Mouse (Mus musculus) megakaryocyte, adult 5-6 weeks (primary cell): ENCODE data around the gene Cbfa2t2. TPM values are rescaled to one million over a fixed set of nuclear protein-coding genes. Genes with fewer than 3 reads are reported as not detected.
"Not testable (repeated sequence)": the region's sequence is repeated elsewhere in the genome, so short reads cannot be mapped to it uniquely, and the experiment has no call there.

ENCODE experiments used
- ATAC-seq: 2 replicates; pipeline ENCODE4 v1.8.0; 2016; ENCODE audit warnings: mild to moderate bottlenecking, inconsistent platforms; ENCODE audit not compliant: poor library complexity, severe bottlenecking
- total RNA-seq, 2 experiments: library from RNA; stranded (forward) in 1 of 2; stranded (reverse) in 1 of 2; fragments of 153-499, 151-499 nt in 1 of 2; fragments of 221-1000, 200-1000 nt in 1 of 2; gene quantifications; 2 replicates each; pipeline versions ENCODE4 v1.2.3 to v1.2.4; 2015 to 2017

The Cbfa2t2 gene
- total RNA-seq, 2 experiments from 2014 or later: 7.5 to 13.7 TPM

DNA sequence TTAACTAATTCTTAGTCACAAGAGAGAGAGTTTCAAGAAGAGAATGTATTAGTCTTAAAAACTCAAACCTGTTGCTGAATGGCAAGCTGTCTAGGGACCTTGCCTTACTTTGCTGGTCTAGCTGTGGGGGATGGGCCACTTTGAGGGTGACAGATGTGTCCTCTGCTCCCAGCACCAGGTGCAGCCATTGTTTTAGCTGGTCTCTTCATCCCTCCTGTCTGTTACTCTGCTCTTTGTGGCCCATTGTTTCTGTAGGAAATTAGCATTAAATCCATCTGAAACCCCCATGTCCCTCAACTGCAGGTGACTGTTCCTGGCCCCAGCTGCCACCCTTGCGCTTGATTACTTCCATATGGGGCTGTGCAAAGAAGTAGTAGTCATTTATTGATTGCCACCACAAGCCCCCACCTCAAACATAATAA is 29.6 kb downstream of the Cbfa2t2 start:
- no peak for ATAC-seq

DNA sequence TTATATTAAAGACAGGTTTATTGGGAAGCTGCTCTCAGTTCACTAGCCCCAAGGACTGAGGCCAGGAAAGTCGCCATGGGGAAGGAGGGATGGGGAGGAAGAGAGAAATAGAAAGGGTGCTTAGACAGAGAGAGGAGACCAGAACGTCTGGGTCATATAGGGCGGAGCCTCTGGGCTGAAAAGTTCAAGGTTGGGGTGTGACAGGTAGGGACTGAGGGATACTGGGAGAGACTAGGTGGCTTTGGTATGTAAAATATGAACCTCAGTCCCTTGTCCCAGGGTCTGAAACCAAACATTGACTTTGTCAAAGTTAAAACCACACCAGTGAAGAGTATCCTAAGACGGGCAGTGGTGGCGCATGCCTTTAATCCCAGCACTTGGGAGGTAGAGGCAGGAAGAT is 30.9 kb downstream of the Cbfa2t2 start:
- no peak for ATAC-seq

DNA sequence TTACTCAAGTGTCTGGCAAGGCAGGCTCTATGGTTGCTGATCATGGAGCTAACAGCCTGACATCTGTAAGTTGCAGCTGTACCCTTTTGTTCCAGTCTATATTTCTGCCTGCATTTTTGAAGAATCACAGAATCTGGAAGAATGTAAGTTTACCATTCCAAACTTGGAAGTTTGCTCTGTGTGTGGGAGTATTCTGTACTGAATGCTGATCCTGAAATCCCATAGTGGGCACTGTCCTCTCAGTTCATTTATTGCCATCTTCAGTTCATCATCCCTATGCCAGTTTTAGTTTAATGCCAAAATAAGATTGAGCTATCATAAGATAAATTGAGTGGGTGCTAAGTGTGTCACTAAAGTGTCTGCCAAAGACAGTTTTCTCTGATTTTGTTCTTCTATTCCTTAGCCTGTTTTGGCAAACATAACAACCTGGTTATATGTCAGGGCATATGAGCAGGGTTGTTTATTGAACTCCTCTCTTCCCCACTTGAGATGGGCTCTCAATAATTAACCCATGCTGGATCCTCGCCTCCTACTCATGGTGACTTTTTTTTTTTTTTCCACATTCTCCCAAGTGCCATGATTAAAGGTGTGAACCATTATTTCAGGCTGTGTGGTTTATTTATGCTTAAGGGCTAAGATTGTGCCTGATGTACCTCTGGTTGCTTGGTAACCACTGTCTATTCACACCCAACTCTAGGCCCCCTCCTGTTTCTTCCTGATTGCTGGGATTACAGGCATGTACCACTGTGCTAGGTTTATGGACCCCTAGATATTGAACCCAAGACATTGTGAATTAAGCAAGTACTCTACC is 38.2 kb downstream of the Cbfa2t2 start:
- no peak for ATAC-seq

DNA sequence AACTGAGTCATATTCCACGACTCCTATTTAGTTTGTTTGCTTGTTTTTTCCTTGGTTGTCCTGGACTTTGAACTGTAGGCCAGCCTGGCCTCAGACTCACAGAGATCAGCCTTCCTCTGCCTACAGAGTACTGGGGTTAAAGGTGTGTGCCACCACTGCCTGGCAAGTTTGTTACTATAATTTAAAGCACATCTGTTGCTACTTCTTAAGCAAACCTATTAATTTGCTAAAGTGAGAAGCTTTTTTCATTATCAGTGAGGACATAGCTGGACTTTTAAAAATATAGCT is 38.7 kb downstream of the Cbfa2t2 start:
- ATAC-seq: no peak

DNA sequence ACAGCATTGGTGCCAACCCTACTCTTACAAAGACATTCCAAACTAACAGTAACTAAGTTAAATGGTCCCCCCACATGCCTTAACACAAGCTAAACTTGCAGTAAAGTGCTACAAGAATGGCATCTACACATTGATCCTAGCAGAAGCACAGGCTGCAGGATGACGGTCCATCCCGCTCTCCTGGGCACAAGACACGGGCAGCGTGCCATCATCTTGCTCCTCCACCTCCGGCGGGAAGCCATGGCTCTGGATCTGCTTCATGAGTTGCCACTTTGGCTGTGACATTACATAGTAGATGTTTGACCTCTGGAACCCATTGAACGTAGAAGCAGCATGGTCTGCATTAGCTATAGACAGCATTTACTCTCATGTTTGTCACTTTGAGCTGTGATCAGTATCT is 39.6 kb downstream of the Cbfa2t2 start:
- ATAC-seq: no peak

DNA sequence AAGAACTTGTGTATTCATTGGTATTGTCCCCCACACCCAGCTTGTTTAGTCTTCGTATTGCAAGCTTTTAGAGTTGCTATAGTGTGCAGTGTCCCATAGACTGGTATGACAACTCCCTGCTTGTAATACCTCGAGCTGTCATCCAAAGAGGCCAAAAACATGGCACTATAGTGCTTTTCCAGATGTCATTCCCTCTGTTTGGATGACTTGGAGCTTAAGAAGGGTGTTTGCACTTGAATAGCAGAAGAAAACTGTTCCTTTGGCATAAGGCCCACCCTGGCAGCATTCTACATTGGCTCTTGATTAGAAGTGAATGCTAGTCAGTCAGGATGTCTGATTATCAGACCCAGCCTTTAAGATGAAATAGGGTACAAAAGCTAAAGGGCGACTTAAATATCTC is 40.7 kb downstream of the Cbfa2t2 start:
- ATAC-seq: no peak

DNA sequence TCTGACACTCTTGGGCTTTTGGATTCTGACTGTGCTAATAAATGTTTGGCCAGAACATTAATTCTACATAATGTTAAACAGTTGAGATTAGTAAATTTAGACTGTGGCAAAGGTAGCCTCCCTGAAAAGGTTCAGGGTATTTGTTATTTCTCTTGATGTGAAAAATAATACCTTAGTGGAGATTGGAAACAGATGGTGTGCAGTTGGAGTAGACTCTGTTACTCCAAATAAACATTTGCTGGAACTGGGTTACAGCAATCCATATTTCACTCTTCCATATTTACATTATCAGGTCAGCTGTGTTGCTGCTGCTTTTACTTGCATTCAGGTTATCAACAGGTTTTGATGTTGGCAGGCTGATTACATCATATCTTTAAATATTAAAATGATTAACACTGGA is 55.5 kb downstream of the Cbfa2t2 start:
- ATAC-seq: no peak

DNA sequence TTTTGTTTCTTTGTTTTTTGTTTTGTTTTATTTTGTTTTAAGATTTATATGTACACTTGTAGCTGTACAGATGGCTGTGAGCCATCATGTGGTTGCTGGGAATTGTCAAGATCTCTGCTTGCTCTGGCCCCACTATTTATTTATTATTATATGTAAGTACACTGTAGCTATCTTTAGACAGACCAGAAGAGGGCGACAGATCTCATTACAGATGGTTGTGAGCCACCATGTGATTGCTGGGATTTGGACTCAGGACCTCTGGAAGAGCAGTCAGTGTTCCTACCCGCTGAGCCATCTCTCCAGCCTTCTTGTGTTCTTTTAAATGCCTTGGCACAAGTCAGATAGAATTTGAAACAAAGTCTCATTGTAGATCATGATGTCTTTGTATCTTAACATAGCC is 57.3 kb downstream of the Cbfa2t2 start:
- ATAC-seq: not testable (repeated sequence)

DNA sequence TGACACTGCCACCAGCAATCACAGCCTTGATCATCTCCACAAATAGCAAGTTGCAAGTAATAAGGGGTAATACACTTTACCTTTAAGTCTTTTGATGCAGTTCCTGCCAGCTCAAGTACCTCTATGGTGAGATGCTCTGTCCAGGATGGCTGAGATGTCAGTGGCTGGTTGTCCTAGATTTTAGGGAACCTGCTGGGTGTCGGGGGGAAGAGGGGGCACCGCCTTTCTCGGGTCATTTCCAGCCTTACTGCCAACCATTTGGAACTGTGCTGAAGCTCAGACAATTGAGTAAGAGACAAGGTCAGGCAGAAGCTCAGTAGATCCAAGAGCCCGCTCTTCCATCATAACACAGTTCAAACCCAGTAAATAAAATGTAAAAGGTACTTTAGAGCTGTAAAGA is 58.7 kb downstream of the Cbfa2t2 start:
- no peak for ATAC-seq

DNA sequence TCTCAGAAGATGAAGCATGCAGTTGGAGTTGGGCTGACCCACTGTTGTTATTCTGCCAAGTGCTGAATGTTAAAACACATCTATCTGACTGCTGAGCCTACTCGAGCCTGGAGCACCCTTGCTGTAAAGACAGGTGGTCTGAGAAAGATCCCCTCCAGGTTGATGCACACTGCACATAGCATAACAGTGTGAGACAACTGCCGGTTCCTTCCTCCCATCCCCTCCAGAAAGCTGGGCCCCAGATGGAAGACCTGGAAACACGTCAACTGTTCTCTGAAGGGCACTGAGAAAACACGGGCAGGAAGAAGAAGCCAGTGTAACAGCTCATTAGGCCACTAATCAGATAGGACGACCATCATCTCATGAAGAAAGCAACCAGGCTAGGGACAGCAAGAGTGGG is 62.3 kb downstream of the Cbfa2t2 start:
- ATAC-seq: no peak

DNA sequence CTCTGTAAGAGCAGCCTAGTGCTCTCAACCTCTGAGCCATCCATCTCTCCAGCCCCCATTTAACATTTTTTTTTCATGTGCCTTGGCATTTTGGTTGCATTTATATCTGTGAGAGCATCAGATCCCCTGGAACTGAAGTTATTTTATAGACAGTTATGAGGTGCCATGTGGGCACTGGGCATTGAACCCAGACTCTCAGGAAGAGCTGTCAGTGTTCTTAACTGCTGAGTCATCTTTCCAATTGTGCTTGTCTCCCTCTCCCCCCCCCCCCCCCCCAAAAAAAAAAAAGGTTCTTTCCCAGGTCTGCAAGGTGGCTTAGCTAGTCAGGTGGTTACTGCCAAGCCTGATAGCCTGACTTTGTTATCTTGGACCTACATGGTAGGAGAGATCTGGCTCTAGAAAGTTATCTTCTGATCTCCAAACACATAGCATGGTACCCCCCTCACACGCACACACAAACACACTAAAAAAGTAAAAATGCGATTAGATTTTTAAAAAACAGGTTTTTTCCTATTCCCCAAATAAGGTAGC is 63.5 kb downstream of the Cbfa2t2 start:
- ATAC-seq: no peak

DNA sequence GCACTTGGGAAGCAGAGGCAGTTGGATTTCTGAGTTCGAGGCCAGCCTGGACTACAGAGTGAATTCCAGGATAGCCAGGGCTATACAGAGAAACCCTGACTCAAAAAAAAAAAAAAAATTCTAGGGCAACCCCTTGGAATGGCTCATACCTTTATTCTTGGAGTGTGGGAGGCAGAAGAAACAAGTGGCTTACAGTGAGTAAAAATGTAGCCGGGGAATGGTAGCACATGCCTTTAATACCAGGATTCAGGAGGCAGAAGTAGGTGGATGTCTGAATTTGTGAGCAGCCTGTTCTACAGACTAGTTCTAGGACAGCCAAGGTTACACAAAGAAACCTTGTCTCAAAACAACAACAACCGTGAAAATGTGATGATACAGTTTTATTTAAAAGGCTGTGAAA is 64.5 kb downstream of the Cbfa2t2 start:
- no peak for ATAC-seq

DNA sequence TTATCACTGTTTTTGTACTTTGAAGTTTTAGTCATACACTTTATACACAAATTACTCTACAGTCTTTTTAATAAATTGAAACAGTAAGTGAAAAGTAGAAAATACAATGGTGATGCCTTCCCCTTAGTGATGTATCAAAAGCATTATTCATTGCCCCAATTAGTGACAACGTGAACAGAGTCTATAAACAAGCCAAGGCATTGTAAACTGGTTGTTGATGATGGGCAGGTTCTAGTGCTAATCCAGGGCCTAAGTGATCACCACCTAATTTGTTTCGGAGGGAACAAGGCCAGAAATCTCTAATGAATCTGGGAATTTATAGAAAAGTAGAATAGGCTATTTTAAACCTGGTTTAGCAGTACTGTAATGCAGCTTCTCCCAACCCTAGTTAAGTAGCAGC is 70.8 kb downstream of the Cbfa2t2 start:
- ATAC-seq: no peak

DNA sequence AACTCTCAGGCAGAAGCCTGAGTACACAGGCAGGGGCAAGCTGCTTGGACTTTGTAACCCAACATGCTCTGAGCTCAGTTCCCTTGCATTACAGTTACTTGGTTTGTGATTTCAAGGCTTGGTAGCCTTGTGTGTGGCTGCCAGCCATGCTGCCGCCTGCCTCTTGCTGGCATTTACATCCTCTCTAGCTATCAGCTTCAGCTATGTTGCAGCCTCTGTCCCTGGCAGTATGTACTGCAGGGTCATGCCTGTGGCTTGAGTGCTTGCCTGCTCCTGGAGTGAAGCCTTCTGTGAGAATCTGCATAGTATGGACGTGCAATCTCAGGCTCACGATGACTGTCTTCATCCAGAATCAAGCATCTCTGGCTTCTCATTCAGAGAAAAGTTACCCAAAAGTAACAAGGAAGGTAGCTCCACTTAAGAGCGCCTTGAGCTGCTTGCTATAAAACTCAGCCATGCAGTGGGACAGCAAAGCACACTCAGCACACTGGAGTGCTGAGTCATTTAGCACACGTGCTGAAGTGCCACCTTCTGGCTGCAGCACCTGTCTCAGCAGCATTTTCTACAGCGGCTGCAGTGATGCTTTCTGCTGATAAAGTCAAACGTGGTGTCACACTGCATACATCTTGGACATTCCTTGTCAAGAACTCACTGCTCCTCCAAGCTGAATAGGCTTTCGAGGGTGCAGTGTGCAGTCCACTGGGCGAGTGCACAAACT is 71.4 kb downstream of the Cbfa2t2 start:
- ATAC-seq: no peak

DNA sequence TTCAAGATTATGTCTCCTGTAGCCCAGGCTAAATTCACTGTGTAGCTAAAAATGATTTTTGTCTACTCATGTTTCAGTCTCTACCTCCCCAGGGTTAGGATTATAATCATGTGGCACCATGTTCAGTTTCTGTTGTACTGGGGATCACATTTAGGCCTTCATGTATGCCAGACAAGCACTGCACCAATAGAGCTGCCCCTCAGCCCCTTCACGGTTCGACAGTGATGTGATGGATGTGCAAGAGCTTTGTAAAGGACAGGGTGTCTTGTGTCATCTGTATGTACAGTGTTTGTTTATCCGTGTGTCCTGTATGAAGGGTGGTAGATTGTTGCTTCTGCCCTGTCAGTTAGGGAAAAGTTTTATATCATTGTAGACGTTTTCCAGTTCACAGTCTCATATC is 72.2 kb downstream of the Cbfa2t2 start:
- ATAC-seq: no peak

DNA sequence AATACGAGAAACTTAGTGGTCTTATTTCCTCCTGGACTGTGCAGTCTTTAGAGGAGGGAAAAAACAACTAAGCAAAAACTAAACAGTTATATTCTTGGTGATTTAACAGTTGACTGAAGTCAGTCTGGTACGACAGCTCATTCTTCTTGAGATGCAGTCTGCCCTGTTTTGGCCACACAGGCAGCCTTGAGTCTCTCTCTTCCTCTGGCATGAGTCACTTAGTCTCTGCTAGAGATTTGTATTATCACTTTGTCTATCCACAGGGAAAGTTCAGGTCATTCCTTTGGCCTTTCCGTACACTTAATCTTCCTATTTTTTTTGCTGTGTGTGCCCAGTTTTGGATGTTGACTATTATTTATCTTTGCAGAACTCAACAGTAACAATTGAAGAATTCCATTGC is 73.9 kb downstream of the Cbfa2t2 start:
- ATAC-seq: no peak

DNA sequence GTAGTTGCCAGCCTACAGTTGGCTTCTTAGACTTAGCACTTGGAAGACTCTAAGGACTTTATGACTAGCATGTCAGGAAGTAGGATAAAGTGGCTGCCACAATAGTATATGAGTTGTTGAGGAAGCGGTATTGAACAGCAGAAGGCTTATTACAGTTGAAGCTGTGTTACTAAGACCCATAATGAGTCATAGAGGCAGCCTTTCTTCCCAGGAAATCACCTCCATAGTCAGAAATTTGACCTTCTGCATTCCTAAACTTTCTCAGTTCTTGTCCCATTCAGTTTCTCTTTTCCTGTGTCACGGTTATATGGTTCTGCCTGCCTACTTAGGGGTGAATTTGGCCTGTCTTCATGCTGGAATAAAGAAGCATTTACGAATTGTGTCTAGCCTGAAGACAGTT is 80.7 kb downstream of the Cbfa2t2 start:
- ATAC-seq: no peak

DNA sequence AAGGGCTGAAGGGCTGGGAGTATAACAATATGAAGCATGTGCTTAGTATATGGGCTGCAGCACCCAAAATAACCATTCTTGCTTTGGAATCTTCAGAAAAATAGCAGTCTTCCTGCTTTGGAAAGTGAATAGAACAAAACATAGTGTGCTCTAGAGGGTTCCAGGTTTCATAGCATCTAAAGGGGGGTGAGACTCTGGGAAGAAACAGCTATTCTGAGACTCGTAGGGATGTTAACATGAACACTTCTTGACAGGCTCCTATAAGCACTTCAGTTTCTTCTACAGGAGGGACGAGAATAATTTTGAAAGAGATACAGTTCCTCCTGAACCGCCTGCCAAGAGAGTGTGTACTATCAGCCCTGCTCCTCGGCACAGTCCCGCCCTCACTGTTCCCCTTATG is 81.1 kb downstream of the Cbfa2t2 start:
- no peak for ATAC-seq

DNA sequence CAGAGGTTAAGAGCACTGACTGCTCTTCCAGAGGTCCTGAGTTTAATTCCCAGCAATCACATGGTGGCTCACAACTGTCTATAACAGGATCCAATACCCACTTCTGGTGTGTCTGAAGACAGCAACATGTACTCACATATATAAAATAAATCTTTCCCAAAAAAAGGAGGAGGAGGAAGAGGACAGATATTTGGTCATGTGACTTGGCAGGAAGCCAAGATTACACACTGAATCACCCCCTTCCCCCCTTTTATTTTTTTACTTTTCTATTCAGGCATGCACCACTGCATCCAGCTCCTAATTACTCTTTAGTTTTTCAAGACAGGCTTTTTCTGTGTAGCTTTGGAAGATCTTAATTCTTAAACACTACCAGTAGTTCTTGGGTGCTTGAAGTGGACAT is 85.2 kb downstream of the Cbfa2t2 start:
- ATAC-seq: no peak

DNA sequence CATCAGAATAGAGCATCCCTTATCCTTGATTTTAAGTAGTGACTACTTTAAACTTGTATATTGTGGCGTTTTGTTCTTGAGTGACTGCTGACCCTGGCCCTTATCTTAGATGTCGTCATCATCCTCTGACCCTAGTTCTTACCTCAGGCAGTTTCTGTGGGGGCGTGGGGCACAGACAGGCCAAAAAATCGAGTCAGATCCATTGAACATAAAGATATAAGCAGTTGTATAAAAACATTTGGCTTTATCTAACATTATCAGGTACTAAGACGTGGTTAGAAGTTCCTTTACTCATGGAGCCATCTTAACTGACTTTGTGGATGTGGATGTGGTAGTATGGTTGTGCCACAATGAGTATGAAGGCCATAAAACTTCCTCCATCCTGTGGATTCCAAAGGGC is 86.1 kb downstream of the Cbfa2t2 start:
- ATAC-seq: no peak

DNA sequence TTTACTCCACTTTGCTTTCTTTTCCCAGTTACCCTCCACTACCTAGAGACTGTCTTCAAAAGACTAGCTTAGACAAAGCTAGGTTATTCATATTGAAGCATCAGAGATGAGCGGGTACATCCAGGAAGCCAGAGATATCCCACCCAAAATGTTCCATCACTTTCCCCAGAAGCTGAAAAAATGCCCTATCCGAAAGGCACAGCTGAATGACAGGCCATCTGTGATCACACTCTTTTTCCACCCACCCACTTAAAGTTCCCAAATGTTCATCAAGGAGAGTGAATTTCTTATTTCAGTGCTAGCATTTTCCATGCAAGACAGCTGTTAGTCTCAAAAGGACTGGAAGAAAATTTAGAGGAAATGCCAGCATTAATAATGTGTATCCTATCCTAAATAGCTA is 89.0 kb downstream of the Cbfa2t2 start:
- no peak for ATAC-seq

DNA sequence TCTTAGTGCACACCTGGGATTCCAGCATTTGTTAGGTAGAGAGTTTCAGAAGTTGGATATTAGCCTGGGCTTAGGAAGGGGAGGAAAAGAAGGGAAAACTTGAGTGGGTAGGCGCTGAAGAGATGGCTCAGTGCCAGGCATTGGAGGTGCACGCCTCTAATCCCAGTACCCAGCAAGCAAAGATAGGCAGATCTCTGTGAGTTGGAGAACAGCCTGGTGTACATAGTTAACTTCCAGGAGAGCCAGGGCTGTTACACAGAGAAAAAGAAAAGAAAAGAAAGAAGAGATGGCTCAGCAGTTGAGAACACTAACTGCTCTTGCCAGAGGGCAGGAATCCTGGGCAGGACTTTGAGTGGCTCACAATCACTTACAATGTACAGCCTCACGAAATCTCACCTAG is 90.2 kb downstream of the Cbfa2t2 start:
- ATAC-seq: no peak

DNA sequence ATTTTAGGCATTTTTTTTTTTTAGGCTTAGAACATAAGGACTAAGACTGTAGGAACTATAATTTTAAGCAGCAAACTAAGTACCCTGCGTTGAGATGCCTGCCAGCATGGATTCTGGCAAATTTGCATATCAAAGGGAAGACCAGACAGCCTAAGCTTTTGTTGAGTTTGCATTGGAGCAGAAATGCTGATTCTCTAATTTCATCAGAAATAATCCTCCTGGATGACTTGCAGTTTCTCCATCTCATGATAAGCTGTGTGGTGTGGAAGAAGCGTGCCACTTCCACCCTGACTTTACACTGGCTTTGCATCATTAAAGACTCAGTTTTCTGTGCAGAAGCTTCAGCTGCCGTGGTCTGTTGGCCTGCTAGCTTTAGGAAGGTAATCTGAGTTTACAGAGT is 96.6 kb downstream of the Cbfa2t2 start:
- no peak for ATAC-seq
